Mouse (Mus musculus) v-Abl transformed pro-B cells (cell line): ENCODE data around the gene D830030K20Rik.
"Not testable (repeated sequence)": the region's sequence is repeated elsewhere in the genome, so short reads cannot be mapped to it uniquely, and the experiment has no call there.

Source experiments
- in situ Hi-C, 2 experiments: fragments of 400-800 bp; cut with MboI; formaldehyde crosslinking; loops; one replicate each; pipeline ENCODE4 v1.15.1; 2025; ENCODE audit not compliant: unreplicated experiment in 2 of 2

Gene D830030K20Rik

GRCm38 (mm10) chr14:3208272-3209152 lies at the start of gene D830030K20Rik:
D830030K20Rik (plus strand) TSS chr14:3208488.
- in situ Hi-C loops, result not testable (repeated sequence)

GRCm38 (mm10) chr14:3187955-3188354 lies 20.3 kb upstream of the D830030K20Rik start, which contains the start of gene Gm5795:
Gm5795 (plus strand) TSS chr14:3188255.
- in situ Hi-C loops, result not testable (repeated sequence)

GRCm38 (mm10) chr14:3209367-3209766 lies 1.1 kb downstream of the D830030K20Rik start:
- in situ Hi-C loops, result not testable (repeated sequence)

GRCm38 (mm10) chr14:3262531-3262930 lies 54.2 kb downstream of the D830030K20Rik start:
- in situ Hi-C loops, result not testable (repeated sequence)
